Mouse (Mus musculus) left cerebral cortex, adult 2 months (tissue): ENCODE data around the gene Btbd2. TPM values are rescaled to one million over a fixed set of nuclear protein-coding genes. Genes with fewer than 3 reads are reported as not detected.
A peak's percentile ranks its signal among the peaks of the same experiment; 100 is the strongest.

ENCODE experiments used
- DNase-seq, 2 experiments: peaks; one replicate each; pipeline ENCODE4 v3.0.0; 2021 to 2022; ENCODE audit warnings: low spot score in 2 of 2, mixed read lengths in 1 of 2; ENCODE audit errors: extremely low spot score in 1 of 2
- H3K27ac ChIP-seq: fragments of 200-600 bp; 2 replicates; pipeline ENCODE4 v1.8.1; 2022
- H3K4me3 ChIP-seq: fragments of 200-600 bp; 2 replicates; pipeline ENCODE4 v1.8.1; 2022
- CTCF ChIP-seq: fragments of 200-600 bp; IDR thresholded peaks from 2 replicates; pipeline ENCODE4 v1.8.1; 2022; ENCODE audit warnings: antibody characterized with exemption, mild to moderate bottlenecking, moderate library complexity
- intact Hi-C: fragments of 180-260 bp; cut with DNase I; formaldehyde crosslinking; loops from one replicate; pipeline ENCODE4 v1.15.1; 2025
- total RNA-seq, 2 experiments: library from RNA; stranded (reverse); gene quantifications; 2 replicates each; pipeline ENCODE4 v1.2.3; 2021

The Btbd2 gene
- total RNA-seq, 2 experiments from 2014 or later = 85.1 to 96.7 TPM

DNA sequence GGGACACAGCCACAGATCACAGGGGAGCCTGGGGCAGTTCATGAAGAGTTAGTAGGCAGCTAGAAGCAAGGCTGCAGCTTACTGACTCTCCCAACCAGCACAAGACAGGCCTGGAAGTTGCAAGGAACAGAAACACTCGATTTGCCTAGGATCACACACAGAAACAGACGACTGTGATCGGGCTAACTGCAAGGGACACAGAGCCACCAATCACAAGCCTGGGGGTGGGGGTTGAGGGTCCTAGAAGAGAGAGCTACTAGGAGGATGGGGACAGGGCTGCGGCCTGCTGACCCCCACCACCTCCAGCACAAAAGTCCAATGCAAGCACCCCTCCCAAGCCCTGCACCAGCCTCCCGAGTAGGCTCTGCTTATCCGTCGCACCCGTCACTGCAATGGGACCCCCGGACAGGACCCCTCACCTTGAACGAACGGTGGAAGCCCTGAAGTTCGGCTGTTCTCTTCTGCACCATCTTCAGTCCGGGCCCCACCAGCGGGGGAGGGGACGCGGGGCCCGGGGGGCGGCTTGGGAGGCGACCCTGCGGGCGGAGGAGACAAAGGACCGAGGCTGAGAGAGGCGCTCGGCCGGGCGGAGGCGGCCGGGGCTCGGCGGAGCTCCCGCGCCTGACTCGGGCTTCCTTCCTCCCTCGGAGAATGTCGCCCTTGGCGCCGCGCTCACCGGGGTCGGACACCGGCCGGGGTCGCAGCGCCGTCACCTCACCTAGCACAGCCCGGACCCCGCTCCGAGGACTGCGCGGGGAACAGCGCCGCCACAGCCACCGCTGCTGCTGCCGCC lies 18.7 kb upstream of the Btbd2 start:
- Histone ChIP-seq H3K4me3 (peak overlapping the region; percentile 82), H3K27ac (peak overlapping the region; percentile 92)
- TF ChIP-seq CTCF = no peak
- intact Hi-C loops = loop anchor here (1.0 to 5.0 kb wide), 4 partner anchors 19 to 98 kb away; partner anchors contain the start of genes Btbd2, Csnk1g2, Izumo4 and Klf16
- no peak for DNase-seq

DNA sequence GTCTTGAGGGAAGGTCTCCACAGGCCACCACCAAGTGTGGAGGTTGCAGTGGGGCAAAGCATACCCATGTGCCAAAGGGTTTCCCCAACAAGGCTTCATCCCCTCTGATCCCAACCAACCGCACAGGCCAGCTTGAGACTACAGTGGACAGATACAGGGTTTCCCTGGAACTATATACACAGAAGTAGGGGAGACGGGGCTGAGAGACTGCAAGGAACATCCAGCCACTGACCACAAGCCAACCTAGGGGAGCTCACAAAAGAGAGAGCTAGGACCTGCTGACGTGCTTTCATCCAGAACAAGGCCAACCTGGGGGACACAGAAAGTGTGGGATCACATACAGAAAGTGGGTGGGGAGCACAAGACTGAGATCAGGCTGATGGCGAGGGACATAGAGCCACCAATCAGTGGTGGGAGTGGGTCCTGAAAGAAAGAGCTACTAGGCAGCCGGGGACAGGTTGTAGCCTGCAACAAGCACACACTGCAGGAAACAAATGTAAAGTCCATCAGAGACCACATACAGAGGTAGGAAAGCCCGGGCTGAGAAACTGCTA lies 18.1 kb upstream of the Btbd2 start:
- no peak for TF ChIP-seq CTCF
- no peak for DNase-seq
- Histone ChIP-seq H3K4me3 (peak overlapping the region; percentile 82), H3K27ac (peak overlapping the region; percentile 92)
- intact Hi-C loops = loop anchor here (5.0 kb wide), 1 partner anchor 98 kb away; the partner anchor contains the start of gene Klf16

DNA sequence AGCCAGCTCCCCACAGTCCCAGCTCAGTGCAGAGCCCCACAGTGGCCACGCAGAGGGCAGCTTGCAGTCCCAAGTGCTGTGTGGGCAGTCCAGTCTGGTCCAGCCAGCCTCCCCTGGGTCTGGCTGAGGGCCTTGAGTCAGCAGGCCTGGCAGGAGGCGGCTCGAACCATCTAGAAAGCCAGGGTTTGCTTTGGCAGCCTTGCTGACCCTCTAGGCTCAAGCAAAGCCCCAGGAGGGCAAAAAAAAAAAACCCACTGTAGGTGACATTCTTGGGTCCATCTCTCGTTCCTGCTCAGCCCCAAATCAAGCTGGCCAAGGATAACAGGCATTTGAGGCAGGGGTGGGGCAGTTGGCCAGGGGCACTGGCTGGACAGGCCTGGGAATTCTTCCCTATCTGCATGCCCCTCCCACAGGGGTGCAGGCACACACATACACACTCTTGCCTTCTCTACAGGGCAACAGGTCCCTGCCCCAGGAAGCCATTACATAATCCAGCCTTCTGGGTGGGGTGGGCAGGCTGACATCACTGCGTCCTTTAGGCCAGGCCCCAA lies 17.4 kb upstream of the Btbd2 start:
- DNase-seq = no peak
- Histone ChIP-seq H3K4me3 (peak overlapping the region; percentile 82), H3K27ac (peak overlapping the region; percentile 92)
- intact Hi-C loops = no loop called here
- no peak for TF ChIP-seq CTCF

DNA sequence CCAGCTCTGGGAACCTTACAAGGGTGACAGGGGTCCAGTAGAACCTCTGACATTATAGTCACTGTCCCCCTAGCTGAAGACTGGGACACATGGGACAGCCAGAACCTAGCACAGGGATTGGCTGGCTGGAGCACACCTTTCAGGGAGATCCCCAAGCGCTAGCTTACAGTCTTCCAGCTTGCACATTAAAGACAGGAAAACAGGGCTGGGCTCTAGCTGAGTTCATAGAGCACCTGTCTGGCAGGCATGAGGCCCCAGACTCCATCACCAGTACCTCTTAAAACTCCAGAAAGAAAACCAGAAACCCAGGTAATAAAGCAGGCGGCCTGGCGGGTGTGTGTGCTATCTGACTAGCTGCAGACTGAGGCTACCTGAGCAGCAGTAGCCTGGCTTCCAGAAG lies 16.8 kb upstream of the Btbd2 start:
- Histone ChIP-seq H3K4me3 (peak overlapping the region; percentile 82), H3K27ac (peak overlapping the region; percentile 92)
- DNase-seq = no peak
- no peak for TF ChIP-seq CTCF
- intact Hi-C loops = no loop called here

DNA sequence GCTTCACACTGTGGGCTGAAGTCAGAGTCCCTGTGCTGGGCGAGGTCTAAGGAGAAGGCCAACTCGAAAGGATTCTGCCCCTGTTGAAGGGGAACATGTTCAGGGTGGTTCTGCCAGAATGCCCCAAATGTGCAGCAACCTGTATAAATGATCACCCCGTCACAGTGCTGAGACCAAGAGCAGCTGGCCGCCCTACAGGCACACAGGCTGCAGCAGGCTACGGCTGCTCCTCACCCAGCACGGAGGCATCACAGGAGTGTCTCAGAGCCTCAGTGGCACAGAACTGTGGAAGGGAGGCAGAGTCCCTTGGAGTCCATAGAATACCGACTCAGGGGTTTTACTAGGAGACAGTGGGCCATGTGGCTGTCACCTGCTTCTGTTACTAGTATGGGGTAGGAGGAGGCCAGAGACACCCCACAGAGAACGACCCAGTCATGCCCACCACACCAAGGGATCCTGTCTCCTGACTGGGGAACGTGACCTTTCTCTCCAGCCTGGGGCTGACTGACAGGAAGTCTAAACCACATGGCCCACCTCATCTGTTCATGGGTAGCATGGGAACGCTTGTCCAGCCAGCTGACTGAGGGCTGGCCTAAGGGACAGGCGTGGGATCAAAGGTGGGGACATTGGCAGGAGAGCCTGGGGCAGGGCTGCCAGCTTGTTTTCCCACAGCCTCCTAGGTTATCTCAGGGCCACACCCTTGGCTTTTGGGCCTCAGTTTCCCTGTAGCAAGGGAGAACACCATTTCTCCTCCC lies 15.2 kb upstream of the Btbd2 start:
- no peak overlapping the region for H3K27ac ChIP-seq

DNA sequence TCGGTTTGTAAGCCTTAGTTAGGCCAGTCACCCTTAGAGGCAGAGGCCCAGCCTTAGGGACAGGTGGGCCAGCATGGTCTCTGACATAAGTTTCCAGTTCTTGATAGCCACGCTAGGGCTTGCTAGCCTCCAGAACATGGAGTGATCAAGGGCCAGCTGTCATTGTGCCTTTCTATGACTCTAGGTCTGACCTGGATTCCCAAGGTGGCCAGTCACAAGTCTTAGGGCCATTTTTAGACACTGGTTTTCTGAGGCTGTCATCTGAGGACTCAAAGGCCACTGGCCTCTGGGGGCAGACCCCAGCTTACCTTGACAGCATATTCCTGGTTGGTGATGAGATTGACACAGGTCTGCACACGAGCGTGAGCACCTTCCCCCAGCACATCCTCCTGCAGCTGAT lies 14.4 kb upstream of the Btbd2 start:
- no peak for TF ChIP-seq CTCF

More for the DNA sequence above, 15.2 kb upstream of the Btbd2 start:
- H3K4me3 ChIP-seq = no peak overlapping the region
- intact Hi-C loops = no loop called here
- no peak for DNase-seq
- TF ChIP-seq CTCF = no peak

DNA sequence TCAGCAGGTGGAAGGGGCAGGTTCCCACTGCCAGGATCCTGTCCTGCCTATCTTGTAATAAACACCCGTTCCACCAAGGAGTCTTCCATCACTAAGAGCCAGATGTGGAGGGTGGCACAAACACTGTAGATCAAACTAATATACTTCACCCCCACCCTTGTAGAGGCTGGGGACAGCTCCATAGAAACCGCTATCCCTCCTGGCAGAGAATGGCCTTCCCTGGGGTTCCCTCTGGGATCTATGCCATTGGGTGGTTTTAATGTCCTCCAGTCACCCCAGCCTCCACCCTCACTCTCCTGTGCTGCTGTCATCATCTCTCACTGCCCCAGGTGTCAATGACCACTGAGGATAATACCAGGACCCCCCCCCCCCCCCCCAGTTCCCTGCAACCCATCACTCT lies 13.7 kb upstream of the Btbd2 start:
- Histone ChIP-seq H3K27ac (no peak overlapping the region), H3K4me3 (no peak overlapping the region)
- TF ChIP-seq CTCF = no peak
- intact Hi-C loops = no loop called here
- DNase-seq = no peak

More for the DNA sequence above, 14.4 kb upstream of the Btbd2 start:
- Histone ChIP-seq H3K27ac (no peak overlapping the region), H3K4me3 (no peak overlapping the region)
- DNase-seq = no peak
- intact Hi-C loops = no loop called here

DNA sequence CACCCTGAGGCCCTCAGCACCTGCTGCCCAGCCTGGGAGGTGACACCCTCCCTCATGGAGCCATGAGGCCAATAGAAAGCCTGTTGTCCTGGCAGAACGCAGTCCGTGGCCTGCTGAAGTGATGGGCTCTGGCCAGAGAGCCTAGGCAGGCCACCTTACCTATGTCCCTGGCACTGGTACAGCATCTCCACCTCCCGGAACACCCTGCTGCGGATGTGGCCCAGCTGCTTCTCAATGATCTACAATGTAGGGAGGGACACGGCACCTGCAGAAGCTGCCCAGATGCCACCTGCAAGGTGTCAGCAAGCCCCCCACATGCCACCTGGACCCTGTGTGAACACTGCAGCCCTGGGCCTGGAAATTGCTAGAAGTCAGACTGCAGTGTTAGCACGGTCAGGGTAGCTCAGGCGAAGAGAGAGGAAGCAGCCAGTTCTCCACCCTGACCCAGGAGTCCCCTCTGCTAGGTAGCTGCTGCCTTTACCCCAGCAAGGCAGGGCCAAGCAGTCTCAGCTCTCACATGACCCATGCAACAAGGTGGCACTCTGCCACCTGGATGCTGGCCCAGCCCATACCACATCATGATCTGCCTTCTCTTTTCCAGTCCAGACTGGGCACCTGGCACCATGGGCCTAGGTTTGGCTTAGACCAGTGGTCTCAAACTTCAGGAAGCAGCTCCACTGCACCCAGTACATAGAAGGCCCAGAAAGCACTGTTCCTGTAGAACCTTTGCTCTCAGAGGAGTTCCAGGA lies 13.0 kb upstream of the Btbd2 start:
- DNase-seq = no peak
- Histone ChIP-seq H3K27ac (no peak overlapping the region), H3K4me3 (no peak overlapping the region)
- no peak for TF ChIP-seq CTCF
- intact Hi-C loops = no loop called here

DNA sequence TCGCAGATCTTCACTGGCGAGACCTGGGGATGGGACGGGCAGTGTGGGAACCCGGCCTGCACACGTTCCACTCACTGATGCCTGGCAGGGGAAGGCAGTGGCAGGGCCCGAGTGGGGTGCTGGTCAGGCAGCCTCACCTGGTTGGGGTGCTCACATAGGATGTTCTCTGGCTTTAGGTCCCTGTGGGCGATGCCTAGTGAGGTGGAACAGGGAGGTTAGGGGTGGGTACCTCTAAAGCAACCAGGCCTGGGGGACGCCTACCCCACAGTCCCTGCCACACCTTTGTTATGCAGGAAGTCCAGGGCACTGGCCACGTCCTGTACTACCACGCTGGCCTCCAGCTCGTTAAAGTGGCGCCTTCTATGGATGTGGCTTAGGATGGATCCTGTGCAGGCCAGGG lies 12.1 kb upstream of the Btbd2 start:
- intact Hi-C loops = no loop called here
- no peak for DNase-seq
- Histone ChIP-seq H3K4me3 (no peak overlapping the region), H3K27ac (no peak overlapping the region)
- no peak for TF ChIP-seq CTCF

DNA sequence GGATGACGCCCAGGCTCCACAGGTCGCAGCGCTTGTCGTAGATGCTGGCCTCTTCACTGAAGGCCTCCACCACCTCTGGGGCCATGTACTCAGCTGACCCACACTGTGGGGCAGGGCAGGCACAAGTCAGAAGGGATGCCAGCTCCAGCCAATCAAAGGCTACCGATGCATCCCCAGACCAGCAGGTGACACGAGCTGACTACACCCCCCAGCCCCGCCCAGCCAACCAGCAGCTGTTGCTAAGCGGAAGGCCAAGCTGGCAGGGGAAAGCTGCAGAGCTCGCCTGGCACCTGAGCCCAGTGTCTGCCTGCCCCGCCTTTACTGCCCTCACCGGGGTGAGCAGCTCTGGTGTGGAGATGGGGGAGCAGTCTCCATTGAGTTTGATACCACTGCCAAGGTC lies 11.7 kb upstream of the Btbd2 start:
- Histone ChIP-seq H3K27ac (no peak overlapping the region), H3K4me3 (no peak overlapping the region)
- intact Hi-C loops = no loop called here
- TF ChIP-seq CTCF = no peak
- DNase-seq = no peak

DNA sequence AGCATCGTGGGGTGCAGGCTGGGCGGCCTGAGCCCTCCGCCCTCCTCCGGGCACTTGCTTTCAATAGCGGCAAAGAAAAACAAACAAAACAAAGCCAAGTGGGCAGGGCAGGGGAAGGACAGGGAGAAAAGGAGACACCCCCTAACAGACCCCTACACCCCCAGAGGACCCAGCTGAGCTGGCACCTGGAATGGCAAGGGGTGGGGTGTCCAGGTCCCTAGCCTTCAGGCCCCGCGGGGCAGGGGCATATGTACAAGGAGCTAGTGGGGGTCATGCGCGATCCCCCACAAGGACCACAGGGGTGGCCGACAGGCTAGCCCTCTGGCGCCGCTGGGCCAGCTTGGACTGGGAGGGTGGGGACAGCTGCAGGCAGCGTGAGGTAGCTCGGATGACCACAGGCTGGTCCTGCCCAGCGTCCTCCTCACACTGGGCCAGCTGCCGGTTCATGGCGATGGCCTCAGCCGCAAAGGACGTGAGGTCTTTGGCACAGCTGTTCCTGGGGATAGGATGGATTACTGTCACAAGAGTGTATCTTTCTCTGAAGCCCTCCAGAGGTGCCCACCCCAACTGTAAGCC lies 10.1 kb upstream of the Btbd2 start:
- intact Hi-C loops = no loop called here
- no peak for DNase-seq
- no peak for TF ChIP-seq CTCF

More for the DNA sequence above, 10.1 kb upstream of the Btbd2 start:
- no peak overlapping the region for H3K27ac ChIP-seq
- no peak overlapping the region for H3K4me3 ChIP-seq
